Mouse (Mus musculus) heart, embryonic 10.5 days (tissue): ENCODE measurements around the gene Nfib. TPM values are rescaled to one million over a fixed set of nuclear protein-coding genes. Genes with fewer than 3 reads are reported as not detected.

Experiments used
- DNase-seq: peaks from one replicate; pipeline ENCODE4 v3.0.0-alpha.2; 2017; ENCODE audit warnings: low spot score
- H3K27ac ChIP-seq: fragments of 300-500 bp; sonication (generic); 2 replicates; pipeline ENCODE4 v1.5.1; 2016; ENCODE audit warnings: mild to moderate bottlenecking
- H3K27me3 ChIP-seq: fragments of 300-500 bp; sonication (generic); 2 replicates; pipeline ENCODE4 v1.6.1; 2016; ENCODE audit warnings: mild to moderate bottlenecking; ENCODE audit not compliant: poor library complexity, insufficient read depth, severe bottlenecking
- H3K36me3 ChIP-seq: fragments of 300-500 bp; sonication (generic); 2 replicates; pipeline ENCODE4 v1.6.1; 2016; ENCODE audit warnings: mild to moderate bottlenecking, moderate library complexity
- H3K4me1 ChIP-seq: fragments of 300-500 bp; sonication (generic); 2 replicates; pipeline ENCODE4 v1.6.1; 2016; ENCODE audit warnings: mild to moderate bottlenecking
- H3K4me3 ChIP-seq: fragments of 300-500 bp; sonication (generic); 2 replicates; pipeline ENCODE4 v1.5.1; 2016; ENCODE audit warnings: mild to moderate bottlenecking, moderate library complexity
- H3K9me3 ChIP-seq: fragments of 300-500 bp; sonication (generic); 2 replicates; pipeline ENCODE4 v1.6.1; 2016; ENCODE audit warnings: mild to moderate bottlenecking, moderate library complexity
- WGBS: fragments of 180-500 bp; shearing (Covaris S2); methylation state at CpG from one replicate; pipeline ENCODE4 v1.1.7; 2016; 5-methylcytosine and 5-hydroxymethylcytosine counted together
- polyA plus RNA-seq: library from polyadenylated mRNA; unstranded; fragments of >200 nt; fragmentation: Nextera tagmentation; extraction: Ambion mirVana; gene quantifications from 2 replicates; pipeline ENCODE4 v1.2.1, GENCODE M21; 2016

Nfib gene
- polyA plus RNA-seq, 1 experiment from 2014 or later: 38.1 TPM

DNA sequence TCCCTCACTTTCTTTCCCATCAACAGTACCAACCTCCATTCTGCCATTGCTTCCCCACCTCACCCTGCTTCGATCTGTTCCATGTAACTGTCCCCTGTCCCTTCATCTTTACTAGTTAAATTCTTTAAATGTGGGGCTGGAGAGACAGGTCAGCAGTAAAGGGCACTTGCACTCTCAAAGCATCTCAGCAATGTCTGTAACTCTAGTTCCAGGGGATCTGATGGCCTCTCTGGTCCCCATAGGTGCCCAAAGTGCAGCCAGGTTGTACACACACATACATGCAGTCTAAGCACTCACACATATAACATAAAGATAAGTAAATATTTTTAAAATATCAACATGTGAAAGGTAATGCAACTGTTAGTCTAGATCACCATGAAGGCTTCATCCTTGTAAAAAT is 356.5 kb downstream of the Nfib start:
- no peak for DNase-seq
- 96% methylated on average over 1 of the region's 1 CpGs for WGBS
- H3K36me3 ChIP-seq: peaks cover 33% of the 10 kb centered on the region; the same call in 1 of the 2 replicates
- no peak overlapping the region for H3K27ac ChIP-seq
- no peaks in the 10 kb centered on the region for H3K27me3 ChIP-seq
- H3K4me3 ChIP-seq: no peak overlapping the region
- H3K4me1 ChIP-seq: peaks cover 16% of the 10 kb centered on the region; the same call in 1 of the 2 replicates
- H3K9me3 ChIP-seq: no peaks in the 10 kb centered on the region

GRCm38 (mm10) chr4:82344787-82345186 is 360.8 kb downstream of the Nfib start:
- Histone ChIP-seq H3K27ac (peak overlapping the region; percentile 62; the same call in 1 of the 2 replicates), H3K9me3 (no peaks in the 10 kb centered on the region), H3K4me1 (peaks cover 12% of the 10 kb centered on the region; the same call in 1 of the 2 replicates), H3K27me3 (no peaks in the 10 kb centered on the region), H3K36me3 (peaks cover 24% of the 10 kb centered on the region; the same call in 1 of the 2 replicates), H3K4me3 (no peak overlapping the region)
- DNase-seq: no peak
- 25% methylated on average over 4 of the region's 4 CpGs for WGBS

DNA sequence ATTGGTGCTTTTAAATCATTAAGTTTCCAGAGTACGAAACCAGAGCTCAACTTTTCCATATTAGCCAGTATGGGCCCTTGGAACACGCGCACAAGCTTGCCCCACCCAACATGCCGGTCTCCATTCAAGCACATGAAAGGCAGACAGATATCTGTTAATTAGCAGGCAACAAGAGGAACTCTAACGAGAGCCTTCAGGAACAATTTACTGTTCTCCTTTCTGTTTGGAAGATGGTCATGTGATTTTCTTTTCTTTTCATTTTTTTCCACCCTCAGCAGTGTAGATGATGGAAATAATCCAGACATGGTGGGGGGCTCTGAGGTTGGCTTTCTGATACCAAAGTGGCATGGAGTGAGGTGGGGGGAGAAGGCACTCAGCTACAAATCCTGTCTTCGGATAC is 361.3 kb downstream of the Nfib start:
- H3K27ac ChIP-seq: no peak overlapping the region
- no peak overlapping the region for H3K4me3 ChIP-seq
- H3K9me3 ChIP-seq: no peaks in the 10 kb centered on the region
- no peak for DNase-seq
- peaks cover 19% of the 10 kb centered on the region; the same call in 1 of the 2 replicates for H3K36me3 ChIP-seq
- H3K4me1 ChIP-seq: peaks cover 12% of the 10 kb centered on the region; the same call in 1 of the 2 replicates
- H3K27me3 ChIP-seq: no peaks in the 10 kb centered on the region
- 81% methylated on average over 6 of the region's 6 CpGs for WGBS

DNA sequence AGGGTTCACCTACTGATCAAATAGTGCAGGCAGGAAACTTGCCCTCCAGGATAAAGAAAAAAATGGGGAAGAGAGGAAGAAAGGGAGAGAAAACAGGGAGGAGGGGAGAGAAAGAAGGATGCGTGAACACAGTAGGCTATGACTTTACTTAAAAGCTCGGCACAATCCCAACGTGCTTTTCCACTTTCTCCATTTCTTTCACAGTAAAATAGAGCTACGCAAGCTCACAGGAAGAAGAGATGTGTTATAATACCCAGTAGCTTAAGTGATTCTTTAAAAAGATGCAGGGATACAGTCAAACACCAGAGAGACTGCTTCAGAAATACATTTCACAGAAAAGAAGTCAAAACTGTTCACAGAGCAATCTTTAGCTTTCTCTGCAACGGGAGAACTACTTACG is 366.6 kb downstream of the Nfib start:
- Histone ChIP-seq H3K27ac (no peak overlapping the region), H3K36me3 (no peaks in the 10 kb centered on the region), H3K4me1 (peaks cover 10% of the 10 kb centered on the region), H3K27me3 (no peaks in the 10 kb centered on the region), H3K4me3 (no peak overlapping the region), H3K9me3 (no peaks in the 10 kb centered on the region)
- no peak for DNase-seq
- WGBS: 80% methylated on average over 6 of the region's 6 CpGs

DNA sequence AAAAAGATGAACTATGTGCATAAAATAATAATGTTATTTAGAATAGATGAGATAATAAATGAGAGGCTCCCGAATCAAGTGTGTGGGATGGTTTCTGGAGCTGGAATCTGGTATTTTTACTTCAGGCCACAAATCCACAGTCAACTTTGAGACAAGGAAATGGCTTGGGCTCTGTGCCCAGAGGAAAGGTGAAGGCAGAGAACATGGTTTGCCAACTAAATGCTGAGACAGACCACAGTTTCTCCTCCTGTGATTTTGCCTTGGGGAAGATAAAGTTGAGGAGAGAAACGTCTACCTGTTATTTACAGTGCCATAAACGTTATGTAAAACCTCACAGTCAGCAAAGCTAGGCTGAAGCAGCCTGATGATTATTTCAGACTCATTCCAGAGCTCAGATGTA is 367.1 kb downstream of the Nfib start:
- 59% methylated on average over 3 of the region's 3 CpGs for WGBS
- no peak overlapping the region for H3K27ac ChIP-seq

GRCm38 (mm10) chr4:82336951-82337381 is 368.6 kb downstream of the Nfib start:
- Histone ChIP-seq H3K9me3 (no peaks in the 10 kb centered on the region), H3K4me1 (peaks cover 23% of the 10 kb centered on the region), H3K36me3 (no peaks in the 10 kb centered on the region), H3K27ac (no peak overlapping the region), H3K27me3 (no peaks in the 10 kb centered on the region), H3K4me3 (no peak overlapping the region)
- DNase-seq: no peak
- 77% methylated on average over 11 of the region's 11 CpGs for WGBS

More for the DNA sequence above, 367.1 kb downstream of the Nfib start:
- peaks cover 15% of the 10 kb centered on the region for H3K4me1 ChIP-seq
- H3K27me3 ChIP-seq: no peaks in the 10 kb centered on the region
- no peaks in the 10 kb centered on the region for H3K36me3 ChIP-seq
- H3K4me3 ChIP-seq: no peak overlapping the region
- no peak for DNase-seq
- no peaks in the 10 kb centered on the region for H3K9me3 ChIP-seq

DNA sequence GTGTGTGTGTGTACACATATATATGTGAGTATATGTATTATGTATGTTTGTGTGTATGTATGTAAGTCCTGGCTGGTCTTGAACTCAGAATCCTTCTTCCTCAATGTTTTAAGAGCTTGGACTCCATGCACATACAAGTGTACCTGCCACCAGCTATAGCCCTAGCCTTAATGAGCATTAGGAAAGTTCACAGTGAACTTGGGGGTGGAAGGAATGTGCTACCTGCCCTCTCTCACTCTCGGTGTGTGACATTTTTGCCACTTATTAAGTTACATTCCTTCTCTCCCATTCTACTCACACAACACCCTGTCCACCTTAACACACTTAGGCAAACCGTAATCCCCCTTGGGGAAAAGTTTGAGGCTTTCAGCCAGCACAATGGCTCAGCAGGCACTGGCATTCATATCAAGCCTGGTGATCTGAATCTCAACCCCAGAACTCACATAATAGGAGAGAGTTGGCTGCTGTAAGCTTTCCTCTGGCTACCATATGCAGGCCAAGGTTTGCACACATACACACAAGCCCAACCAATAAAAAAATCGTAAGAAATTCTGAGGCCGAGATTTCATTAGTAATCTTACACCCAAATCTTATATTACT is 370.2 kb downstream of the Nfib start:
- 88% methylated on average over 4 of the region's 4 CpGs for WGBS
- Histone ChIP-seq H3K36me3 (peaks cover 3% of the 10 kb centered on the region; the same call in 1 of the 2 replicates), H3K27ac (no peak overlapping the region), H3K9me3 (no peaks in the 10 kb centered on the region), H3K27me3 (no peaks in the 10 kb centered on the region), H3K4me1 (peaks cover 23% of the 10 kb centered on the region), H3K4me3 (no peak overlapping the region)
- no peak for DNase-seq

DNA sequence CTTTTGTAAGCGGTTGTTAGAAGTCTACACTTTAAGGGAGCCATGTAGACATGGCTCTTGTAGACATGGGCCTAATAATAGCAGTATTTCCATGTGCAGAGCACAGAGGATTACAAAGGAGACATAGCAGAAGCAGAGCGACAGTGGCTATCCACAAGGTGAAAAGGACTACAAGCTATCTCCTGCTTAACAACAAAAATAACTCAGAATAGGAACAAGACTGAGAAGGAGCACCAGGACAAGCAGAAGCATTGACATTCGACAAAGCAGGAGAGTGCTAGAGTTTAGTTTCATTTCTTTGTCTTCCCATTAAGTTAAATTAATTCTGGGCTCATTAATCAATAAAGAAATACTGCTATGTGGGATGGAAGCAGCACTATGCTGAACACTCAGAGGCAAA is 372.1 kb downstream of the Nfib start:
- no peak for DNase-seq
- H3K27ac ChIP-seq: peak overlapping the region; percentile 67; the same call in 1 of the 2 replicates
- WGBS: 63% methylated on average over 3 of the region's 3 CpGs
- peaks cover 10% of the 10 kb centered on the region for H3K36me3 ChIP-seq
- H3K4me3 ChIP-seq: no peak overlapping the region
- peaks cover 20% of the 10 kb centered on the region for H3K4me1 ChIP-seq
- no peaks in the 10 kb centered on the region for H3K27me3 ChIP-seq
- no peaks in the 10 kb centered on the region for H3K9me3 ChIP-seq

DNA sequence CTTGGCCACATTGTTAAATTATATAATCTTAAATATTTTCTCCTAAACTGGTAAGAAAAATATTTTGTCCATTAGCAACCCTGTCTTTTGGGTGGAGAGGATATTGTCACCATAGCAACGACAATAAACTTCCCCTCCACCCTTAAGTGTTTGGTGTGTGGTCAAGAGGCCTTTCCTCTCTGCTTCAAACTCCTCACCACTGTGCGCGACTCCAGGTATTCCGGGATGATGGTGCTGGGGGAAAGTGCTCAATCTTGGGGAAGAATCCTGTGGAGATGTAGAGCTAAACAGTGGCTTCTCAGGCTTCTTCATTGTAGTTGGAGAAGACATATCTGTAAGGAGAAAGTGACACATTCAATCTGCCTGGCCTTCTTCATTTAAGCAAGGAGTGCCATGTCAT is 375.5 kb downstream of the Nfib start:
- peaks cover 15% of the 10 kb centered on the region for H3K4me1 ChIP-seq
- 76% methylated on average over 4 of the region's 4 CpGs for WGBS
- no peak for DNase-seq
- no peak overlapping the region for H3K27ac ChIP-seq
- no peak overlapping the region for H3K4me3 ChIP-seq
- peaks cover 26% of the 10 kb centered on the region for H3K36me3 ChIP-seq
- H3K27me3 ChIP-seq: no peaks in the 10 kb centered on the region
- H3K9me3 ChIP-seq: no peaks in the 10 kb centered on the region

DNA sequence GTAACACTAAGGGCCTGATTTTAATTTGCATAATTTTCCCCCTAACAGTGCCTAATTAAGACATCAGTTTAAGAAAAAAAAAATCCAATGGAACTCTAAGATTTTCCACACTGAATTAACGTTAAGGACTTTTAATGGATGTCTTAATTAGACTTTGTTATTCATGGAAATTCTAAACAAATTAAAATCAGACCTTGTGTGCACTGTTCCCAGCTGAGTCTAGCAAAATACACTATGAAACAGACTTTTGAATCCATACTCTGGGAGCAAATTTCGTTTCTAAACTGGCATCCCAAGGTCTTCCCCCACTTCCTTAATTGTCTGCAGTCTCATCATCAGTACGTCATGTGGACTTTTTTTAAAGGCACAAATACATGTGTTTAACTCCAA is 379.4 kb downstream of the Nfib start:
- DNase-seq: no peak
- H3K4me1 ChIP-seq: no peaks in the 10 kb centered on the region
- H3K36me3 ChIP-seq: peaks cover 52% of the 10 kb centered on the region
- no peaks in the 10 kb centered on the region for H3K27me3 ChIP-seq
- H3K4me3 ChIP-seq: no peak overlapping the region
- H3K27ac ChIP-seq: no peak overlapping the region
- 77% methylated on average over 3 of the region's 3 CpGs for WGBS
- H3K9me3 ChIP-seq: no peaks in the 10 kb centered on the region

DNA sequence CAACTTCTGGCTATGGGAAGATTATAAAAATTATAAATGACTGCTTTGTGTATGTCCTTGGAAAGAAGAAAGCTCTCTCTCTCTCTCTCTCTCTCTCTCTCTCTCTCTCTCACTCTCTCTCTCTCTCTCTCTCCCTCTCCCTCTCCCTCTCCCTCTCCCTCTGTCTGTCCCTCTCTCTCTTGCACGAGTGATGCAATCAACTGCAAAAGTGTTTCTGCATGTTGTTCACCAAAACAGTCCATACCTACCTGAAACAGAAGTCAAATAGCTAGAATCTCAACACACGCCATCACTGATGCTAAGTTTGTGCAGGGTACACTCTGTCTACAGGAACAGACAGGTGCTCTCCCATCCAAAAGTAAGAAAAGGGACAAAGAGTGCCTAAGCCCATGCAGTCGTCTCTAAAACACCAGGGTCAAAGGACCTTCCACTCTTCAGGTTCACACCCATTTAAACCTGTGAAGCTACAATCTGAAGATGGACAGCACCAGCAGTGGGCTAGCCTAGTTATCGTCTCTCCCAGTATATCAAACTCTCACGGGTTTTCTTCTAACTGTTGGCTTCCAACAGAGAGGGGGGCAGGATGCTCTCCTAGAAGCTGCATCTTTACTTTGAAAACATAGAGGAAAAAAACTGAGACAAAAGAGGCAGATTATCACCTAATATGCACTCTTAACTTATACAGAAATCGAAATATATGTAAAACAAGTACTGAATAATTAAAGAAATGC is 380.0 kb downstream of the Nfib start:
- Histone ChIP-seq H3K4me1 (no peaks in the 10 kb centered on the region), H3K9me3 (no peaks in the 10 kb centered on the region), H3K4me3 (no peak overlapping the region), H3K27me3 (no peaks in the 10 kb centered on the region), H3K27ac (no peak overlapping the region), H3K36me3 (peaks cover 55% of the 10 kb centered on the region)
- WGBS: 67% methylated on average over 6 of the region's 6 CpGs
- no peak for DNase-seq

- Histone ChIP-seq H3K4me1 (no peaks in the 10 kb centered on the region), H3K27me3 (no peaks in the 10 kb centered on the region), H3K4me3 (no peak overlapping the region), H3K36me3 (peaks cover 55% of the 10 kb centered on the region), H3K9me3 (no peaks in the 10 kb centered on the region), H3K27ac (no peak overlapping the region)
- 84% methylated on average over 3 of the region's 3 CpGs for WGBS
- no peak for DNase-seq
Observed at GRCm38 (mm10) chr4:82324977-82325376, 380.6 kb downstream of the Nfib start.

DNA sequence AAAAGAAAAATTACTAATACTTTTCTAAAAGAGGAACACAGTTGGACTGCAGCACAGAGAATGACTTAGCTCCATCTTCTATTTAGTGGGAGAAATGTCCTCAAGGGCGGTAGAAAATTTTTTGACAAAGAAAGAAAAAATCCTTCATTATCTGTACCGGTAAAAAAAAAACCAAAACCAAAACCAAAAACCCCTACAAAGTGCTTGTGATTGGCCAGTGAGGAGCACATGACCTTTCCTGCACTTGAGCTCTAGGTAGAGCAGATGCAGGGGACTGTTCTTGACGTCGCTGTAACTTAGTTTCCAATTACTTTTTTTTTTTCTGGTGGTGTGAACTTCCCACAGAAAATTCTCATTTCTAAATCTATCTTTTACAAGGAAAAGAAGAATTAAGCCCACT is 384.5 kb downstream of the Nfib start:
- 70% methylated on average over 4 of the region's 4 CpGs for WGBS
- H3K9me3 ChIP-seq: no peaks in the 10 kb centered on the region
- no peak overlapping the region for H3K27ac ChIP-seq
- DNase-seq: no peak
- H3K36me3 ChIP-seq: peaks cover 51% of the 10 kb centered on the region
- peaks cover 11% of the 10 kb centered on the region; the same call in 1 of the 2 replicates for H3K4me1 ChIP-seq
- no peaks in the 10 kb centered on the region for H3K27me3 ChIP-seq
- H3K4me3 ChIP-seq: no peak overlapping the region
